Mouse (Mus musculus): ENCODE results near the gene Gm20890. TPM values are rescaled to one million over a fixed set of nuclear protein-coding genes. Genes with fewer than 3 reads are reported as not detected.
"Not testable (repeated sequence)": the region's sequence is repeated elsewhere in the genome, so short reads cannot be mapped to it uniquely, and the experiment has no call there.

Gm20890 gene
- not detected in 2 replicates for polyA plus RNA-seq (2012; rRNA removed)

- DNase-seq (ENCODE audit: low read depth), result not testable (repeated sequence)
Observed at GRCm38 (mm10) chrY:26776699-26777098, at the start of gene Gm20890. Gene Gm20890, minus strand, starts transcription at chrY:26776799.
